Mouse (Mus musculus) limb, embryonic 12.5 days (tissue): ENCODE results near the gene Mafb. TPM values are rescaled to one million over a fixed set of nuclear protein-coding genes. Genes with fewer than 3 reads are reported as not detected.

Experiments
- ATAC-seq: fragments of 200-750 bp; cut with Nextera tagmentation; 2 replicates; pipeline ENCODE4 v1.8.0; 2017; ENCODE audit warnings: low read depth, moderate TSS enrichment; ENCODE audit not compliant: insufficient number of reproducible peaks, insufficient read depth, low FRiP score, low TSS enrichment
- H3K27ac ChIP-seq: fragments of 300-500 bp; sonication (generic); 2 replicates; pipeline ENCODE4 v1.5.1; 2016; ENCODE audit warnings: mild to moderate bottlenecking, moderate library complexity
- H3K27me3 ChIP-seq: fragments of 300-500 bp; sonication (generic); 2 replicates; pipeline ENCODE4 v1.6.1; 2016; ENCODE audit warnings: mild to moderate bottlenecking, moderate library complexity
- H3K36me3 ChIP-seq: fragments of 300-500 bp; sonication (generic); 2 replicates; pipeline ENCODE4 v1.6.1; 2016; ENCODE audit warnings: mild to moderate bottlenecking, moderate library complexity
- H3K4me1 ChIP-seq: fragments of 300-500 bp; sonication (generic); replicated peaks from 2 replicates; pipeline ENCODE4 v1.6.1; 2016
- H3K4me2 ChIP-seq: fragments of 300-500 bp; sonication (generic); 2 replicates; pipeline ENCODE4 v1.6.1; 2016; ENCODE audit warnings: mild to moderate bottlenecking, moderate library complexity
- H3K4me3 ChIP-seq: fragments of 300-500 bp; sonication (generic); replicated peaks from 2 replicates; pipeline ENCODE4 v1.5.1; 2016; ENCODE audit warnings: mild to moderate bottlenecking
- H3K9ac ChIP-seq: fragments of 300-500 bp; sonication (generic); replicated peaks from 2 replicates; pipeline ENCODE4 v1.6.1; 2016; ENCODE audit warnings: mild to moderate bottlenecking, moderate library complexity
- H3K9me3 ChIP-seq: fragments of 300-500 bp; sonication (generic); 2 replicates; pipeline ENCODE4 v1.6.1; 2016; ENCODE audit warnings: mild to moderate bottlenecking, moderate library complexity
- WGBS: fragments of 180-500 bp; shearing (Covaris S2); methylation state at CpG from one replicate; pipeline ENCODE4 v1.1.7; 2016; 5-methylcytosine and 5-hydroxymethylcytosine counted together
- polyA plus RNA-seq: library from polyadenylated mRNA; unstranded; fragments of >200 nt; fragmentation: Nextera tagmentation; extraction: Ambion mirVana; gene quantifications from 2 replicates; pipeline ENCODE4 v1.2.1, GENCODE M21; 2016

Mafb gene
- polyA plus RNA-seq, 1 experiment from 2014 or later, result 9.1 TPM

DNA sequence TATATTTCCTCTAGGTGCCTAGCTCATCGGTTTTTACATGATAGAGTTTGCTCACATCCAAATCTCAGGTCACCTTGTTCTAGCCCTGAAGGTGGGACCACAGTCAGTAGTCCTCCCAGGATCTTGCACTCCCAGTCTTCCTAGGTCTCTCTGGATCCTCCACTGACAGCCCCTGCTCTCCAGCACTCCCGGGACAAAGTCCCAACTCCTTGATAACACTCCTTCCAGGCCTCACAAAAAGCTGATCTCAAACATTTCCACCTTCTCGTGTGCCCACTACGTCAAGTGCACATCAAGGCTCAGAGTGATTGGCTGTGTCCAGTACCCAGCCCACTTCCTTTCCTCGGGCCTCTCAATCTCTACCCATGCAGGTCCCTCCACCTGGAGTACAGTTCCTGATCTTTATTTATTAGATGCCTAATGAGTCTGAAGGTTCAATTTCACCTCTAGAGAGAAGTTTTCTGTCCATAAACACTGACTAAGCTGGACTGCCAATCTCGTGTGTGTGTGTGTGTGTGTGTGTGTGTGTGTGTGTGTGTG, 41.7 kb downstream of the Mafb start:
- H3K27ac ChIP-seq, result no peak overlapping the region
- H3K4me3 ChIP-seq, result no peak overlapping the region
- WGBS, result 75% methylated on average over 6 of the region's 6 CpGs
- ATAC-seq, result no peak
- H3K27me3 ChIP-seq, result no peaks in the 10 kb centered on the region
- no peaks in the 10 kb centered on the region for H3K36me3 ChIP-seq
- H3K4me2 ChIP-seq, result no peak overlapping the region
- H3K9me3 ChIP-seq, result no peaks in the 10 kb centered on the region
- H3K9ac ChIP-seq, result no peak overlapping the region
- H3K4me1 ChIP-seq, result peaks cover 38% of the 10 kb centered on the region

- Histone ChIP-seq H3K4me2 (no peak overlapping the region), H3K4me3 (no peak overlapping the region), H3K9ac (no peak overlapping the region), H3K27ac (no peak overlapping the region), H3K27me3 (no peaks in the 10 kb centered on the region), H3K36me3 (no peaks in the 10 kb centered on the region), H3K9me3 (no peaks in the 10 kb centered on the region), H3K4me1 (peaks cover 22% of the 10 kb centered on the region)
- no peak for ATAC-seq
- 28% methylated on average over 4 of the region's 4 CpGs for WGBS
These were observed 45.0 kb downstream of the Mafb start for GRCm38 (mm10) chr2:160321829-160322228.

GRCm38 (mm10) chr2:160318255-160318654, 48.6 kb downstream of the Mafb start:
- Histone ChIP-seq H3K27me3 (no peaks in the 10 kb centered on the region; the same call in none of the 2 replicates), H3K4me1 (peaks cover 20% of the 10 kb centered on the region), H3K4me2 (no peak overlapping the region), H3K27ac (no peak overlapping the region), H3K9me3 (no peaks in the 10 kb centered on the region), H3K36me3 (no peaks in the 10 kb centered on the region), H3K9ac (no peak overlapping the region), H3K4me3 (no peak overlapping the region)
- ATAC-seq, result no peak
- WGBS, result 76% methylated on average over 4 of the region's 4 CpGs

Other genes starting within 250 kb of the Mafb start
- not detected in 2 replicates for gene Gm826, start 32.9 kb downstream of the Mafb start, polyA plus RNA-seq